Mouse (Mus musculus): ENCODE results near the gene Csnk1d. TPM values are rescaled to one million over a fixed set of nuclear protein-coding genes. Genes with fewer than 3 reads are reported as not detected.
A peak's percentile ranks its signal among the peaks of the same experiment; 100 is the strongest.

Gene Csnk1d
- polyA plus RNA-seq, 1 experiment from 2014 or later = 71.3 TPM

GRCm38 (mm10) chr11:120991791-120992190 is 661 bp upstream of the Csnk1d start:
- DNase-seq (ENCODE audit: low spot score, missing footprints) (no peak), ATAC-seq (ENCODE audit: low FRiP score) (0 out of 2 replicates have a peak, but pooled peaks have one; percentile 3)
- peak overlapping the region; percentile 100 for H3K9ac ChIP-seq (ENCODE audit: low read length)
- no peaks in the 10 kb centered on the region for H3K27me3 ChIP-seq (ENCODE audit: control insufficient read depth, insufficient read depth, low read length)
- H3K9me3 ChIP-seq (ENCODE audit: control insufficient read depth, low read length) = no peaks in the 10 kb centered on the region
- H3K4me3 ChIP-seq (ENCODE audit: low read depth, low read length) = peak overlapping the region; percentile 80
- peaks cover 21% of the 10 kb centered on the region for H3K4me1 ChIP-seq (ENCODE audit: control insufficient read depth, insufficient read depth, low read length)
- peak overlapping the region; percentile 72 for H3K4me2 ChIP-seq
- peak overlapping the region; percentile 94; the same call in 1 of the 2 replicates for H3K27ac ChIP-seq (ENCODE audit: low read depth, low read length)
- no peaks in the 10 kb centered on the region for H3K36me3 ChIP-seq (ENCODE audit: control insufficient read depth, insufficient read depth, low read length)
- 75% methylated on average over 3 of the region's 3 CpGs for WGBS

GRCm38 (mm10) chr11:120990126-120990781 is 876 bp downstream of the Csnk1d start:
- Histone ChIP-seq H3K27ac (ENCODE audit: low read depth, low read length) (peak overlapping the region; percentile 94), H3K9ac (ENCODE audit: low read length) (peak overlapping the region; percentile 100), H3K27me3 (ENCODE audit: control insufficient read depth, insufficient read depth, low read length) (no peaks in the 10 kb centered on the region), H3K4me2 (peak overlapping the region; percentile 95), H3K4me1 (ENCODE audit: control insufficient read depth, insufficient read depth, low read length) (peaks cover 21% of the 10 kb centered on the region), H3K36me3 (ENCODE audit: control insufficient read depth, insufficient read depth, low read length) (peaks cover 4% of the 10 kb centered on the region; the same call in 1 of the 2 replicates), H3K4me3 (ENCODE audit: low read depth, low read length) (peak overlapping the region; percentile 80), H3K9me3 (ENCODE audit: control insufficient read depth, low read length) (no peaks in the 10 kb centered on the region)
- WGBS = 0% methylated on average over 9 of the region's 35 CpGs
- DNase-seq (ENCODE audit: low spot score, missing footprints) (peak; percentile 92), ATAC-seq (ENCODE audit: low FRiP score) (peak; percentile 61)

- H3K9ac ChIP-seq (ENCODE audit: low read length) = peak overlapping the region; percentile 100
- peaks cover 21% of the 10 kb centered on the region for H3K4me1 ChIP-seq (ENCODE audit: control insufficient read depth, insufficient read depth, low read length)
- peak; percentile 88 for DNase-seq (ENCODE audit: low spot score, missing footprints)
- peaks cover 4% of the 10 kb centered on the region; the same call in 1 of the 2 replicates for H3K36me3 ChIP-seq (ENCODE audit: control insufficient read depth, insufficient read depth, low read length)
- no peak for ATAC-seq (ENCODE audit: low FRiP score)
- H3K27ac ChIP-seq (ENCODE audit: low read depth, low read length) = no peak overlapping the region
- no peaks in the 10 kb centered on the region for H3K27me3 ChIP-seq (ENCODE audit: control insufficient read depth, insufficient read depth, low read length)
- H3K4me3 ChIP-seq (ENCODE audit: low read depth, low read length) = peak overlapping the region; percentile 80
- no peaks in the 10 kb centered on the region for H3K9me3 ChIP-seq (ENCODE audit: control insufficient read depth, low read length)
- peak overlapping the region; percentile 95 for H3K4me2 ChIP-seq
- WGBS = 50% methylated on average over 1 of the region's 1 CpGs
Measured at GRCm38 (mm10) chr11:120989523-120989922, 1.6 kb downstream of the Csnk1d start.

- Histone ChIP-seq H3K36me3 (ENCODE audit: control insufficient read depth, insufficient read depth, low read length) (peaks cover 4% of the 10 kb centered on the region; the same call in 1 of the 2 replicates), H3K4me1 (ENCODE audit: control insufficient read depth, insufficient read depth, low read length) (peaks cover 21% of the 10 kb centered on the region), H3K9ac (ENCODE audit: low read length) (peak overlapping the region; percentile 14; the same call in 1 of the 2 replicates)
Measured at GRCm38 (mm10) chr11:120988410-120988809, 2.7 kb downstream of the Csnk1d start.

GRCm38 (mm10) chr11:120987608-120988007 is 3.5 kb downstream of the Csnk1d start:
- ATAC-seq (ENCODE audit: low FRiP score) = no peak
- no peak overlapping the region for H3K9ac ChIP-seq (ENCODE audit: low read length)

More at GRCm38 (mm10) chr11:120988410-120988809, 2.7 kb downstream of the Csnk1d start:
- Histone ChIP-seq H3K27me3 (ENCODE audit: control insufficient read depth, insufficient read depth, low read length) (no peaks in the 10 kb centered on the region), H3K27ac (ENCODE audit: low read depth, low read length) (no peak overlapping the region), H3K4me3 (ENCODE audit: low read depth, low read length) (peak overlapping the region; percentile 80; the same call in 1 of the 2 replicates), H3K9me3 (ENCODE audit: control insufficient read depth, low read length) (no peaks in the 10 kb centered on the region), H3K4me2 (peak overlapping the region; percentile 95)
- no peak for DNase-seq (ENCODE audit: low spot score, missing footprints)
- no peak for ATAC-seq (ENCODE audit: low FRiP score)
- WGBS = 86% methylated on average over 4 of the region's 4 CpGs

GRCm38 (mm10) chr11:120984448-120985330 is 6.4 kb downstream of the Csnk1d start:
- Histone ChIP-seq H3K4me2 (no peak overlapping the region), H3K36me3 (ENCODE audit: control insufficient read depth, insufficient read depth, low read length) (peaks cover 27% of the 10 kb centered on the region)
- WGBS = 72% methylated on average over 4 of the region's 4 CpGs

More at GRCm38 (mm10) chr11:120987608-120988007, 3.5 kb downstream of the Csnk1d start:
- WGBS = 94% methylated on average over 3 of the region's 3 CpGs
- Histone ChIP-seq H3K27me3 (ENCODE audit: control insufficient read depth, insufficient read depth, low read length) (no peaks in the 10 kb centered on the region), H3K36me3 (ENCODE audit: control insufficient read depth, insufficient read depth, low read length) (peaks cover 11% of the 10 kb centered on the region; the same call in 1 of the 2 replicates), H3K9me3 (ENCODE audit: control insufficient read depth, low read length) (no peaks in the 10 kb centered on the region), H3K4me3 (ENCODE audit: low read depth, low read length) (no peak overlapping the region), H3K27ac (ENCODE audit: low read depth, low read length) (no peak overlapping the region), H3K4me1 (ENCODE audit: control insufficient read depth, insufficient read depth, low read length) (peaks cover 21% of the 10 kb centered on the region), H3K4me2 (no peak overlapping the region)
- no peak for DNase-seq (ENCODE audit: low spot score, missing footprints)

GRCm38 (mm10) chr11:120982459-120982858 is 8.7 kb downstream of the Csnk1d start:
- Histone ChIP-seq H3K4me1 (ENCODE audit: control insufficient read depth, insufficient read depth, low read length) (no peaks in the 10 kb centered on the region), H3K4me3 (ENCODE audit: low read depth, low read length) (no peak overlapping the region), H3K9me3 (ENCODE audit: control insufficient read depth, low read length) (no peaks in the 10 kb centered on the region), H3K27me3 (ENCODE audit: control insufficient read depth, insufficient read depth, low read length) (no peaks in the 10 kb centered on the region), H3K4me2 (no peak overlapping the region), H3K9ac (ENCODE audit: low read length) (no peak overlapping the region), H3K27ac (ENCODE audit: low read depth, low read length) (no peak overlapping the region), H3K36me3 (ENCODE audit: control insufficient read depth, insufficient read depth, low read length) (peaks cover 31% of the 10 kb centered on the region)
- ATAC-seq (ENCODE audit: low FRiP score) (no peak), DNase-seq (ENCODE audit: low spot score, missing footprints) (no peak)

More at GRCm38 (mm10) chr11:120984448-120985330, 6.4 kb downstream of the Csnk1d start:
- Histone ChIP-seq H3K27me3 (ENCODE audit: control insufficient read depth, insufficient read depth, low read length) (no peaks in the 10 kb centered on the region), H3K9ac (ENCODE audit: low read length) (no peak overlapping the region), H3K4me1 (ENCODE audit: control insufficient read depth, insufficient read depth, low read length) (peaks cover 14% of the 10 kb centered on the region), H3K9me3 (ENCODE audit: control insufficient read depth, low read length) (no peaks in the 10 kb centered on the region), H3K4me3 (ENCODE audit: low read depth, low read length) (no peak overlapping the region), H3K27ac (ENCODE audit: low read depth, low read length) (no peak overlapping the region)
- DNase-seq (ENCODE audit: low spot score, missing footprints) = no peak
- ATAC-seq (ENCODE audit: low FRiP score) = no peak

GRCm38 (mm10) chr11:120981661-120982060 is 9.5 kb downstream of the Csnk1d start:
- no peak for DNase-seq (ENCODE audit: low spot score, missing footprints)
- ATAC-seq (ENCODE audit: low FRiP score) = no peak
- H3K27ac ChIP-seq (ENCODE audit: low read depth, low read length) = no peak overlapping the region
- H3K9me3 ChIP-seq (ENCODE audit: control insufficient read depth, low read length) = no peaks in the 10 kb centered on the region
- H3K9ac ChIP-seq (ENCODE audit: low read length) = no peak overlapping the region
- H3K4me1 ChIP-seq (ENCODE audit: control insufficient read depth, insufficient read depth, low read length) = no peaks in the 10 kb centered on the region
- H3K4me2 ChIP-seq = no peak overlapping the region
- no peak overlapping the region for H3K4me3 ChIP-seq (ENCODE audit: low read depth, low read length)
- H3K36me3 ChIP-seq (ENCODE audit: control insufficient read depth, insufficient read depth, low read length) = peaks cover 34% of the 10 kb centered on the region
- WGBS = 94% methylated on average over 4 of the region's 4 CpGs
- no peaks in the 10 kb centered on the region for H3K27me3 ChIP-seq (ENCODE audit: control insufficient read depth, insufficient read depth, low read length)
